Mouse (Mus musculus): ENCODE results near the gene Coro2a.
A peak's percentile ranks its signal among the peaks of the same experiment; 100 is the strongest.

The Coro2a gene

GRCm38 (mm10) chr4:46558672-46559667, 43.0 kb downstream of the Coro2a start:
- DNase-seq (ENCODE audit: low spot score) = no peak

GRCm38 (mm10) chr4:46556933-46557332, 45.1 kb downstream of the Coro2a start:
- no peak for DNase-seq (ENCODE audit: low spot score)

- DNase-seq (ENCODE audit: low spot score) = no peak
Measured at GRCm38 (mm10) chr4:46555762-46556161, 46.2 kb downstream of the Coro2a start.

GRCm38 (mm10) chr4:46554295-46555069, 47.5 kb downstream of the Coro2a start:
- no peak for DNase-seq (ENCODE audit: low spot score)

- no peak for DNase-seq (ENCODE audit: low spot score)
Measured at GRCm38 (mm10) chr4:46553864-46554263, 48.1 kb downstream of the Coro2a start.

- DNase-seq (ENCODE audit: low spot score) = no peak
Measured at GRCm38 (mm10) chr4:46550406-46550805, 51.6 kb downstream of the Coro2a start.

- no peak for DNase-seq (ENCODE audit: low spot score)
Measured at GRCm38 (mm10) chr4:46549979-46550378, 52.0 kb downstream of the Coro2a start.

GRCm38 (mm10) chr4:46546709-46547108, 55.3 kb downstream of the Coro2a start:
- DNase-seq (ENCODE audit: low spot score) = no peak

GRCm38 (mm10) chr4:46545498-46545897, 56.5 kb downstream of the Coro2a start:
- no peak for DNase-seq (ENCODE audit: low spot score)

GRCm38 (mm10) chr4:46544313-46544712, 57.7 kb downstream of the Coro2a start:
- peak; percentile 26 for DNase-seq (ENCODE audit: low spot score)

- no peak for DNase-seq (ENCODE audit: low spot score)
Measured at GRCm38 (mm10) chr4:46543366-46544050, 58.5 kb downstream of the Coro2a start.

GRCm38 (mm10) chr4:46541707-46542106, 60.3 kb downstream of the Coro2a start:
- DNase-seq (ENCODE audit: low spot score) = no peak

GRCm38 (mm10) chr4:46539167-46539566, 62.8 kb downstream of the Coro2a start:
- no peak for DNase-seq (ENCODE audit: low spot score)

- DNase-seq (ENCODE audit: low spot score) = peak; percentile 57
Measured at GRCm38 (mm10) chr4:46535840-46536361, 66.1 kb downstream of the Coro2a start, which contains the start of gene Trim14. Trim14 (minus strand) TSS chr4:46536141.

GRCm38 (mm10) chr4:46535094-46535830, 66.7 kb downstream of the Coro2a start:
- peak; percentile 21 for DNase-seq (ENCODE audit: low spot score)

GRCm38 (mm10) chr4:46533934-46534720, 67.9 kb downstream of the Coro2a start:
- DNase-seq (ENCODE audit: low spot score) = peak; percentile 10

- DNase-seq (ENCODE audit: low spot score) = no peak
Measured at GRCm38 (mm10) chr4:46532926-46533325, 69.1 kb downstream of the Coro2a start.

- no peak for DNase-seq (ENCODE audit: low spot score)
Measured at GRCm38 (mm10) chr4:46532511-46532910, 69.5 kb downstream of the Coro2a start.

- DNase-seq (ENCODE audit: low spot score) = no peak
Measured at GRCm38 (mm10) chr4:46529722-46530121, 72.3 kb downstream of the Coro2a start.

- peak; percentile 22 for DNase-seq (ENCODE audit: low spot score)
Measured at GRCm38 (mm10) chr4:46527558-46527926, 74.5 kb downstream of the Coro2a start.

Data from embryo, embryonic 10.5 days (tissue).